Mouse (Mus musculus) midbrain, embryonic 16.5 days (tissue): ENCODE results near the gene St8sia4. TPM values are rescaled to one million over a fixed set of nuclear protein-coding genes. Genes with fewer than 3 reads are reported as not detected.
A peak's percentile ranks its signal among the peaks of the same experiment; 100 is the strongest.

Experiments used
- ATAC-seq: fragments of 200-750 bp; cut with Nextera tagmentation; 2 replicates; pipeline ENCODE4 v1.8.0; 2017; ENCODE audit warnings: moderate TSS enrichment
- H3K27ac ChIP-seq: fragments of 300-500 bp; sonication (generic); 2 replicates; pipeline ENCODE4 v1.5.1; 2014; ENCODE audit warnings: mild to moderate bottlenecking, low read length, mixed read lengths
- H3K27me3 ChIP-seq: fragments of 300-500 bp; sonication (generic); 2 replicates; pipeline ENCODE4 v1.6.1; 2014; ENCODE audit warnings: low read depth, low read length, mixed read lengths; ENCODE audit not compliant: control insufficient read depth, insufficient read depth
- H3K36me3 ChIP-seq: fragments of 300-500 bp; sonication (generic); 2 replicates; pipeline ENCODE4 v1.6.1; 2014; ENCODE audit warnings: mild to moderate bottlenecking, low read length, moderate library complexity, mixed read lengths; ENCODE audit not compliant: control insufficient read depth, insufficient read depth
- H3K4me1 ChIP-seq: fragments of 300-500 bp; sonication (generic); 2 replicates; pipeline ENCODE4 v1.6.1; 2014; ENCODE audit warnings: mild to moderate bottlenecking, low read length, mixed read lengths; ENCODE audit not compliant: control insufficient read depth, insufficient read depth
- H3K4me2 ChIP-seq: fragments of 300-500 bp; sonication (generic); 2 replicates; pipeline ENCODE4 v1.6.1; 2014; ENCODE audit warnings: mild to moderate bottlenecking, low read length, mixed read lengths
- H3K4me3 ChIP-seq: fragments of 300-500 bp; sonication (generic); 2 replicates; pipeline ENCODE4 v1.5.1; 2014; ENCODE audit warnings: low read depth, mild to moderate bottlenecking, low read length, moderate library complexity, mixed read lengths
- H3K9ac ChIP-seq: fragments of 300-500 bp; sonication (generic); 2 replicates; pipeline ENCODE4 v1.6.1; 2014; ENCODE audit warnings: low read depth, low read length, mixed read lengths
- H3K9me3 ChIP-seq: fragments of 300-500 bp; sonication (generic); replicated peaks from 2 replicates; pipeline ENCODE4 v1.6.1; 2014; ENCODE audit warnings: mild to moderate bottlenecking, low read length, mixed read lengths; ENCODE audit not compliant: control insufficient read depth, poor library complexity, severe bottlenecking
- WGBS: fragments of 180-500 bp; shearing (Covaris S2); extraction: QIAGEN DNeasy Blood & Tissue Kit; methylation state at CpG from one replicate; pipeline ENCODE4 v1.1.7; 2014; 5-methylcytosine and 5-hydroxymethylcytosine counted together
- polyA plus RNA-seq: library from polyadenylated mRNA; unstranded; fragments of >200 nt; fragmentation: Nextera tagmentation; extraction: Ambion mirVana; gene quantifications from 2 replicates; pipeline ENCODE4 v1.2.1, GENCODE M21; 2015

Gene St8sia4
- 45.9 and 47.3 TPM in 2 replicates for polyA plus RNA-seq

DNA sequence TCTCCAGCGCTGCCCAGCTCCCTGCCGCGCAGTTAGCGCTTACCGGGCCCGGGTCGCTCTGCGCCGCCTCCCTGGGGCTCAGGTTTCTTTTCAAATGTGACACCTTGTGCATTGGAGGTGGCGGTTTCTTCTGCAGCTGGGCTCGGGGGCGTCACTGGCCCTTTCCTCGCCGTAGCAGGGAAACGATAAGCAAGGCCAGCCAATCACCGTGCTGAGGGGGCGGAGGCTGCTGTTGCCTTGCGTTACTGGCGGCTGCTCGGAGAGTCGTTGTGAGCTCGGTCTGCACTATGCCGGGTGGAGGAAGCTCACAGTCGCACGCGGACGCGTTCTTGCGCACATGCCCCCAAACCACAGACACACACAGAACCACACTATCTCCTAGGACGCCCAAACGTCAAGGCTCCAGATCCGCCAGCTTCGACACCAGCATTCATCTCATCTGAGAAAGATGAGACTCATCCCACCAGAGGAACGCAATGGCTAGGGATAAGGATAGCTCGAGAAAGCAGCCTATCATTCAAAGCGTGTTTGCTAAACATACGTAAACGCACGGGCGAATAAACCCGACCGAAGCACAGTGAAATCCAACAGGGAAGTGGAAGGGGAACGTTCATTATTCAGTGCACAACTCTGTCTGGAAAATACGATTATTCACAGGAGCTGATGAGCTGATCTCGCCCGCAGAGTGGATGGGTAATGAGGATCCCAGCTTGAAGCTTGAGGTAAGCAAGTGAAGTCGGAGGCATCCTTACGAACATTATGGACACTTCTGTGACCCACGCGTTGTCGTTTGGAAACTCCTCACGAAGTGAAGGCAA, at the start of gene St8sia4:
Gene St8sia4, minus strand, starts transcription at position 137 of the 818 bp plus-strand sequence.
- peak; percentile 98 for ATAC-seq
- Histone ChIP-seq H3K4me3 (peak within 1 kb of the TSS; percentile 66), H3K27me3 (no peaks in the 10 kb centered on the region), H3K36me3 (no peaks in the 10 kb centered on the region), H3K4me1 (peaks cover 14% of the 10 kb centered on the region; the same call in 1 of the 2 replicates), H3K27ac (peak within 1 kb of the TSS; percentile 92), H3K9me3 (no peaks in the 10 kb centered on the region), H3K4me2 (peak within 1 kb of the TSS; percentile 60), H3K9ac (peak within 1 kb of the TSS; percentile 81)
- under 1% methylated on average over 52 of the region's 52 CpGs for WGBS

DNA sequence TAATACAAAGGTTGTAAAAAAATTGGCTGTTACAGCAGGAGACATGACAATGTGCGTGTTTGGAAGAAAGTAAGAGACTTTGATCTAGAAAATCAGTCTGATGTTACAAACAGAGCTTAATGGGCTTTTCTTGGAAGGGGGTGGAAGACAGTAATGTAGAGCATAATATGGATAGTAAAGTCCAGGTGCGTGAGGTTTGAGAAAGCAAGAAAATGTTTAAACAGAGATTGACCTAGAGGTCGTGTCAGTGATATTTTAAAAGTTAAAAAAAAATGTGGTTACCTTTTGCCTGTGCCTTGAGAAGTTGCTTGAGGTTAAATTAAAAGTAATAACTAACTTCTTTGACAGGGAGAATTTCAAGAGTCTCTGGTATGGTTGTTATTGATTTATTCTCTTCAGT, 41.8 kb upstream of the St8sia4 start:
- Histone ChIP-seq H3K4me3 (no peak overlapping the region), H3K4me2 (no peak overlapping the region), H3K27me3 (no peaks in the 10 kb centered on the region), H3K9ac (no peak overlapping the region), H3K27ac (no peak overlapping the region), H3K4me1 (no peaks in the 10 kb centered on the region), H3K9me3 (no peaks in the 10 kb centered on the region), H3K36me3 (no peaks in the 10 kb centered on the region)
- no peak for ATAC-seq
- WGBS = 83% methylated on average over 3 of the region's 3 CpGs

DNA sequence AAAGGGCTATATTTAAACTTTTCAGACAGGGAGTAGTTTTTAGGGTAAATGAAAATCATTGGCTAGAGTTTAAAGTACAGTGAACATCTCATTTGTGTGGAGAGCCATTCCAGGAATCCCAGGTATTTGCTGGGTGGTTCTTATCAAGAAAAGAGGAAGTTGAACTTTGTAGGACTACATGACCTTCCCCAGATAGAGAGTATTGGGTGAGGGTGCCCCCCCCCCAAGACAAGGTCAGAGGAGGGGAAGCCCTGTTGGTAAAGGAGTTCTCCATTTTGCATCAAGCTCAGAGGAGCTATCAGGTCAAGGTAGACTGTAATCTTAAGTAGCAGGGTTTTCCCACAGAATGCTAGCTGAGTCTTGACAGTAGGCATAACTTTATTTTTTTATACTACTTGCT, 32.5 kb upstream of the St8sia4 start:
- H3K27ac ChIP-seq = no peak overlapping the region
- no peak for ATAC-seq
- H3K4me3 ChIP-seq = no peak overlapping the region
- H3K27me3 ChIP-seq = no peaks in the 10 kb centered on the region
- H3K36me3 ChIP-seq = no peaks in the 10 kb centered on the region
- no peaks in the 10 kb centered on the region for H3K9me3 ChIP-seq
- no peaks in the 10 kb centered on the region for H3K4me1 ChIP-seq
- no peak overlapping the region for H3K4me2 ChIP-seq
- H3K9ac ChIP-seq = no peak overlapping the region

DNA sequence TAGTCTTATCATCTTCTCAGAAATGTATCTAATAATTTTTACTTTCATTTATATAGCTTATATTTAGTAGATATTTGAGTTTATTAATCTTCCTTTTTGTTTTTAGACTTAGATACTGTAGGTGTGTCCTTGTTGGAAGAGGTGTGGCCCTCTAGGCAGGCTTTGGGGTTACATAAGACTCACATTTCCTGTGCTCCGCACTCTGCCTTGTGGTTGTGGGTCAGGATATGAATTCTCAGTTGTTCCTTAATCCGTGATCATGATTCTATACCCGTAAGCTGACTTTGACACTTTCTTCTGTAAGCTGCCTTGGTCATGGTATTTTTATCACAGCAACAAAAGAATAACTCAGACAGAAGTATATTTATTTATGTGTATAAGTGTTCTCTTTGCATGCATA, 6.7 kb upstream of the St8sia4 start:
- Histone ChIP-seq H3K36me3 (no peaks in the 10 kb centered on the region), H3K4me2 (no peak overlapping the region), H3K4me3 (no peak overlapping the region), H3K27me3 (no peaks in the 10 kb centered on the region), H3K4me1 (no peaks in the 10 kb centered on the region), H3K9ac (no peak overlapping the region), H3K9me3 (no peaks in the 10 kb centered on the region), H3K27ac (no peak overlapping the region)
- 79% methylated on average over 3 of the region's 3 CpGs for WGBS
- ATAC-seq = no peak

DNA sequence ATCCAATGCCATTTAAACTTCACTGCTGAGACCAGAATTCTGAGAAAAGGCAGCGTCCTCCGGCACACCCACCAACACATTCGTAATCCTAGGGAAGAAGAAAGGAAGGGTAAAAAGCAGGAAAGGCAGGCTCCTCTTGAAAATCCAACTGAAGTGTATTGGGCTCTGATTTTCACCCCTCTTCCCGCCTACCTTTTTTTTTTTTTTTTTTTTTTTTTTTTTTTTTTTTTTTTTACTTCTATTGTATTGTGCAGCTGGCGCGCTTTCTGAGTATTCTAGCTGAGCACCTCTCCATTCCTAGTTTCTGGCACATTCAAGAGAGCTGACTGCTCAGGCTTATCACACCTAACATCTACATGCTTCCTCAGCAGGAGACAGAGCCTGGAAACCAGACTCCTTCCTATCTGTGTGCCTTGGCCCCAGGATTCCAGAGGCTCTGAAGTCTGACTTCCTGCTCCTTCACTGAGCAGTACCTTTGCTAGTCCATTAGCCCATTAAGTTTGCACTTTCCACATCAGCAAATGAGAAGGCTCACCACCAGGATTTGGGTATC, 958 bp upstream of the St8sia4 start:
- Histone ChIP-seq H3K9ac (peak overlapping the region; percentile 81), H3K36me3 (no peaks in the 10 kb centered on the region), H3K27me3 (no peaks in the 10 kb centered on the region), H3K4me2 (peak overlapping the region; percentile 60), H3K4me1 (peaks cover 11% of the 10 kb centered on the region; the same call in 1 of the 2 replicates), H3K27ac (peak overlapping the region; percentile 92), H3K9me3 (no peaks in the 10 kb centered on the region), H3K4me3 (peak overlapping the region; percentile 66)
- WGBS = under 1% methylated on average over 6 of the region's 6 CpGs
- no peak for ATAC-seq

DNA sequence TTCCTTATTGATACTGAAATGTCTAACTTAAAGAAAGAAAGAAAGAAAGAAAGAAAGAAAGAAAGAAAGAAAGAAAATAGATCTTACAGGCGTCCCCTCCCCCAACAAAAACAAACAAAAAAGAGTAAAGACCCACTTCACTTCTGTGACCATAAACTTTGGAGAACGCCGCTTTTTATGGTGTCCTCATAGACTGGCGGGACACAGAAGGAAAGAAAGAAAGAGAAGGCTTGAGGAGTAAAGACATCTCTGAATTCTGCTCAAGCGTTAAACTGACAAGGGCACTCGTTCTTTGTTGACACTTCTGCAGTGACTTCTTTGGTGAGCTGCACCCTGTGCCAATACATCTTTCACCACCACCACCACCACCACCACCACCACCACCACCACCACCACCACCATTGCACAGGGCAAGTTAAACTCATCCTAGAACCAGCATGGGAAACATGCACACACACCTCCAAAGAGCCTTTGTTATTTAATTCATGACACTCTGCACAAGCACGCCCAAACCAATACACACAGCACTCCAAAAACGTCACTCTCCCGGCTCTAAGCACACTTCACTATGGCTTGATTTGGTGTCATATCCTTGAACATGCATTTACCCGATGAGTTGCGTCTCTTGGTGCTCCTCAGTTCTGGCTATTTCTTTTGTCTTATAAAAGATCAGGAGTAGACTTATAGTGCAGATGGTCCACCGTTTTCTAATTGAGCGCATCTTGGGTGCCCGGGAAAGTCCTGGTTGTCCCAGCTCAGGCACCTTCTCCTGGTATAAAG, 640 bp downstream of the St8sia4 start:
- peaks cover 14% of the 10 kb centered on the region; the same call in 1 of the 2 replicates for H3K4me1 ChIP-seq
- WGBS = 1% methylated on average over 14 of the region's 14 CpGs
- ATAC-seq = peak; percentile 13
- peak overlapping the region; percentile 60 for H3K4me2 ChIP-seq
- no peaks in the 10 kb centered on the region for H3K9me3 ChIP-seq
- H3K9ac ChIP-seq = peak overlapping the region; percentile 81
- H3K27me3 ChIP-seq = no peaks in the 10 kb centered on the region
- peak overlapping the region; percentile 92 for H3K27ac ChIP-seq
- H3K4me3 ChIP-seq = peak overlapping the region; percentile 66
- H3K36me3 ChIP-seq = no peaks in the 10 kb centered on the region

DNA sequence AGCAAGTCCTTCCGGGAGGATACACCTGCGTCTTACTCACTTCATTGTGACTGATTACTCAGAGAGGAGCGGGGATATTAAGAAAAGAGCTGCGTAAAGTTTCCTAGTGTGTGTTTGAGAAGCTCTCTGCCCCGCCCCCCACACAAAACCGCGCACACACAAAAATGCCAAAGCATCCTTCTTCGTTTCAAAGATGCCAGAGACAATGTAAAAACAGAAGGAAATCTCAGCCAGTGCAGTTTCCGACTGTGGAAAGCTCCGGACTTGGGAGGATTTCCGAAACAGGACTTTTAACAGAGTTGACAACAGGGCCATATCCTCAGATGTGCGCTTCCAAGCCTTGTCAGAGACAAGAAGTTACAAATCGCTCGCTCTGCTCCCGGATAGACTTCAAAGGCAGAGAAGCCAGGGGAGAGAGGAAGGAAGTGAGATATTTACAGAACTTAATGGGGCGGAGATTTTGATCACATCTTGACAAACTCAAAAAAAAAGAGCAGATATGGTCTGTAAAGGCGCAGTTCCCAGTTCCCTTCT, 1.4 kb downstream of the St8sia4 start:
- Histone ChIP-seq H3K36me3 (no peaks in the 10 kb centered on the region), H3K9me3 (no peaks in the 10 kb centered on the region), H3K27me3 (no peaks in the 10 kb centered on the region), H3K4me3 (peak overlapping the region; percentile 66), H3K27ac (peak overlapping the region; percentile 94), H3K4me2 (peak overlapping the region; percentile 60), H3K9ac (peak overlapping the region; percentile 81), H3K4me1 (peaks cover 14% of the 10 kb centered on the region; the same call in 1 of the 2 replicates)
- WGBS = under 1% methylated on average over 17 of the region's 17 CpGs
- no peak for ATAC-seq

DNA sequence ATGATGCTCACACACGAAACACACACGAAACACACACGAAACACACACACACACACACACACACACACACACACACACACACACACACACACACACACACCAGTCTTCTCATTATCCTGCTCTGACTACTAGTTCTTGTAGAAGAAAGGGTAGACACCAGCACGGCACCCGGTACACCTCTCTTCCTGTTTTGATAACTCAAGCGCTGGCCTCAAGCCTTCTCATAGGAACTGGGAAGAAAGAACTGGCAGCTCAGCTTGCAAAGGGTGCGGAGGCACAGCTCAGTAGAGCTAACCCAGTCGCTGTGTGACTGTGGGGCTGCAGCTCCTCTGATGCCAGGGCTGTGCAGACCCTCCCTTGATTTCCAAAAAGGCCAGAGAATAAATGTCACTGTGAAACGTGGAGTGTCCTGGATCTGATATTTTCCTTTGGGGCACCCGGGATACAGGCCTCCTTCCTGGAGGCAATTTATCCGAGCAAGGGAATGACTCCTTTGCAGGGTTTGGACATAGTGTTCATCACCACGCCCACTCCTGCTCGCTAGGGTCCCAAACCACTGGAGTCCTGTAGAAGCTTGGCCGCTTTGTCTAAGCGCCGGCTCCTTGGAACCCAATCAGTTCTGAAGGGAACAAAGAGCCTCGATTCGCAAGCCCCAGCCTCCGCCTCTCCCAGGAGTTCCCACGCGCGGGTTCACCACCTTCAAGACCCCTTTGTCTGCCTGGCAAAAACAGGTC, 2.2 kb downstream of the St8sia4 start:
- H3K4me2 ChIP-seq = peak overlapping the region; percentile 60
- ATAC-seq = peak; percentile 59
- no peaks in the 10 kb centered on the region for H3K9me3 ChIP-seq
- H3K27me3 ChIP-seq = no peaks in the 10 kb centered on the region
- H3K4me1 ChIP-seq = peaks cover 14% of the 10 kb centered on the region; the same call in 1 of the 2 replicates
- WGBS = 10% methylated on average over 22 of the region's 22 CpGs
- peak overlapping the region; percentile 94 for H3K27ac ChIP-seq
- H3K36me3 ChIP-seq = no peaks in the 10 kb centered on the region
- H3K4me3 ChIP-seq = peak overlapping the region; percentile 66
- H3K9ac ChIP-seq = peak overlapping the region; percentile 81
